Mouse (Mus musculus) layer of hippocampus, adult 8-10 months (tissue): ENCODE results near the gene Clec4b2. TPM values are rescaled to one million over a fixed set of nuclear protein-coding genes. Genes with fewer than 3 reads are reported as not detected.
"Not testable (repeated sequence)": the region's sequence is repeated elsewhere in the genome, so short reads cannot be mapped to it uniquely, and the experiment has no call there.

ENCODE experiments used
- DNase-seq, 2 experiments: peaks; one replicate each; pipeline ENCODE4 v3.0.0; 2022; ENCODE audit warnings: low spot score in 2 of 2
- total RNA-seq, 4 experiments: library from RNA; stranded (reverse); gene quantifications; 2 replicates each; pipeline ENCODE4 v1.2.4; 2022

Clec4b2 gene
- total RNA-seq: under 1 TPM in 1 of 4 experiments, not detected in 3; 0.65 TPM

GRCm38 (mm10) chr6:123172593-123172992 lies at the start of gene Clec4b2:
Clec4b2 (plus strand) TSS chr6:123172893.
- DNase-seq: no peak

GRCm38 (mm10) chr6:123123195-123123594 lies 49.5 kb upstream of the Clec4b2 start:
- no peak for DNase-seq

- no peak for DNase-seq
These were observed 45.5 kb upstream of the Clec4b2 start for GRCm38 (mm10) chr6:123127173-123127572.

GRCm38 (mm10) chr6:123137766-123138526 lies 34.7 kb upstream of the Clec4b2 start:
- not testable (repeated sequence) for DNase-seq

GRCm38 (mm10) chr6:123170106-123170505 lies 2.6 kb upstream of the Clec4b2 start:
- DNase-seq: no peak

- no peak for DNase-seq
These were observed 1.7 kb upstream of the Clec4b2 start for GRCm38 (mm10) chr6:123171040-123171439.

- DNase-seq: no peak
These were observed 2.9 kb downstream of the Clec4b2 start for GRCm38 (mm10) chr6:123175549-123175948.

- DNase-seq: not testable (repeated sequence)
These were observed 12.2 kb downstream of the Clec4b2 start for GRCm38 (mm10) chr6:123184862-123185261.

- no peak for DNase-seq
These were observed 34.7 kb downstream of the Clec4b2 start for GRCm38 (mm10) chr6:123207187-123208076.

GRCm38 (mm10) chr6:123208077-123208439 lies 35.4 kb downstream of the Clec4b2 start:
- not testable (repeated sequence) for DNase-seq

GRCm38 (mm10) chr6:123211726-123212125 lies 39.0 kb downstream of the Clec4b2 start:
- DNase-seq: no peak

- no peak for DNase-seq
These were observed 55.0 kb downstream of the Clec4b2 start for GRCm38 (mm10) chr6:123227519-123228166.

GRCm38 (mm10) chr6:123229644-123230043 lies 57.0 kb downstream of the Clec4b2 start, which contains the start of gene Clec4n:
Clec4n (plus strand) TSS chr6:123229843.
- no peak for DNase-seq

GRCm38 (mm10) chr6:123231149-123231548 lies 58.5 kb downstream of the Clec4b2 start:
- DNase-seq: no peak

GRCm38 (mm10) chr6:123237582-123237981 lies 64.9 kb downstream of the Clec4b2 start:
- no peak for DNase-seq

- no peak for DNase-seq
These were observed 71.5 kb downstream of the Clec4b2 start for GRCm38 (mm10) chr6:123244201-123244600.

- DNase-seq: not testable (repeated sequence)
These were observed 76.2 kb downstream of the Clec4b2 start for GRCm38 (mm10) chr6:123248862-123249261.

GRCm38 (mm10) chr6:123252735-123253134 lies 80.0 kb downstream of the Clec4b2 start:
- DNase-seq: no peak
